Mouse (Mus musculus) layer of hippocampus, adult 2 months (tissue): ENCODE data around the gene Fbxl17. TPM values are rescaled to one million over a fixed set of nuclear protein-coding genes. Genes with fewer than 3 reads are reported as not detected.
A peak's percentile ranks its signal among the peaks of the same experiment; 100 is the strongest.

Experiments
- DNase-seq, 2 experiments: peaks; one replicate each; pipeline ENCODE4 v3.0.0; 2022; ENCODE audit warnings: low spot score in 2 of 2
- H3K27ac ChIP-seq: fragments of 200-600 bp; 2 replicates; pipeline ENCODE4 v1.8.1; 2022
- H3K4me3 ChIP-seq: fragments of 200-600 bp; 2 replicates; pipeline ENCODE4 v1.8.1; 2022; ENCODE audit warnings: mild to moderate bottlenecking
- CTCF ChIP-seq: fragments of 200-600 bp; conservative IDR thresholded peaks from 2 replicates; pipeline ENCODE4 v1.8.1; 2022; ENCODE audit warnings: antibody characterized with exemption, mild to moderate bottlenecking, moderate library complexity
- total RNA-seq, 2 experiments: library from RNA; stranded (reverse); gene quantifications; 2 replicates each; pipeline ENCODE4 v1.2.3; 2021

Fbxl17 gene
- total RNA-seq, 2 experiments from 2014 or later: 55.3 to 58.6 TPM

DNA sequence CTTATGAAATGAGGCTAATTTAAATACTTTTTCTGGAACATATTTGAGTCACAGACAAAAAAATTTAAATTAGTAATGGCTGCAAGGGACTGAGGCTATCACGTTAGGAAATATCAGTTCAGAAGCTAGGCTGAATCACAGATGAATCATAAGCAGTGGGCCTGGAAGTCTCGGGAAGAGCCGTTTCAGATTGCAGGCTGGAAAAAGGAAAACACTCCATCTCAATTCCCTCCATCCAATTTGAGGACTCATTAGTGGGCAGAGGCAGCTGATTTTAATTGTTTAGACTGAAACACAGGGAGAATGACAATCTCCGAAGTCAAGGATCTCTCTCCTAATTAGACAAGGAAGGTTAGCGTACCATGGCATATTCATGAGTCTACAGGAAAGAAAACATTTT is 337.9 kb downstream of the Fbxl17 start:
- H3K4me3 ChIP-seq: no peak overlapping the region

GRCm38 (mm10) chr17:63159196-63159595 is 340.6 kb downstream of the Fbxl17 start:
- TF ChIP-seq CTCF: no peak

More for the DNA sequence above, 337.9 kb downstream of the Fbxl17 start:
- DNase-seq: peak in 1 of 2 experiments; percentile 37
- 0 out of 2 replicates have a peak overlapping the region, but pooled peaks have one; percentile 8 for H3K27ac ChIP-seq
- TF ChIP-seq CTCF: no peak

GRCm38 (mm10) chr17:63158436-63158835 is 341.4 kb downstream of the Fbxl17 start:
- DNase-seq: no peak
- Histone ChIP-seq H3K4me3 (no peak overlapping the region), H3K27ac (no peak overlapping the region)
- no peak for TF ChIP-seq CTCF

More at GRCm38 (mm10) chr17:63159196-63159595, 340.6 kb downstream of the Fbxl17 start:
- Histone ChIP-seq H3K4me3 (no peak overlapping the region), H3K27ac (no peak overlapping the region)
- DNase-seq: no peak

- H3K4me3 ChIP-seq: no peak overlapping the region
- no peak for TF ChIP-seq CTCF
- no peak for DNase-seq
- no peak overlapping the region for H3K27ac ChIP-seq
Measured at GRCm38 (mm10) chr17:63157906-63158305, 341.9 kb downstream of the Fbxl17 start.

DNA sequence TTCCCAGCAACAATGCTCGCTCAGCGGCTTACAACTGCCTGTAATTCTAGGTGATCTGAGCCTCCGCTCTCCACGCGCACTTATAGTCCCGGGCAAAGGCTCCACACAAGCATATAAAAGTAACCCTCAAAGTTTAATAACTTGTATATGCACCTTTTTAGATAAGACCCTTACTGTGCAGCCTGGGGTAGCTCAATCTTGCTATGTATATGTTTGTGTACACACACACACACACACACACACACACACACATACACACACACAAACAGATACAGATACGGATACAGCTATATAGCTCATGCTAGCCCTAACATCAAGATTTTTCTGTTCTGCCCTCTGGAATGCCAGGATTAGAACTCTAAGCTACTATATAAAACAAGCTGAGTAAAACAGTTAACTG is 342.8 kb downstream of the Fbxl17 start:
- no peak overlapping the region for H3K4me3 ChIP-seq
- no peak for TF ChIP-seq CTCF
- DNase-seq: no peak
- no peak overlapping the region for H3K27ac ChIP-seq

- Histone ChIP-seq H3K27ac (peak overlapping the region; percentile 70), H3K4me3 (no peak overlapping the region)
- no peak for TF ChIP-seq CTCF
- DNase-seq: peak in 1 of 2 experiments; percentile 26
Measured at GRCm38 (mm10) chr17:63146514-63146913, 353.3 kb downstream of the Fbxl17 start.

DNA sequence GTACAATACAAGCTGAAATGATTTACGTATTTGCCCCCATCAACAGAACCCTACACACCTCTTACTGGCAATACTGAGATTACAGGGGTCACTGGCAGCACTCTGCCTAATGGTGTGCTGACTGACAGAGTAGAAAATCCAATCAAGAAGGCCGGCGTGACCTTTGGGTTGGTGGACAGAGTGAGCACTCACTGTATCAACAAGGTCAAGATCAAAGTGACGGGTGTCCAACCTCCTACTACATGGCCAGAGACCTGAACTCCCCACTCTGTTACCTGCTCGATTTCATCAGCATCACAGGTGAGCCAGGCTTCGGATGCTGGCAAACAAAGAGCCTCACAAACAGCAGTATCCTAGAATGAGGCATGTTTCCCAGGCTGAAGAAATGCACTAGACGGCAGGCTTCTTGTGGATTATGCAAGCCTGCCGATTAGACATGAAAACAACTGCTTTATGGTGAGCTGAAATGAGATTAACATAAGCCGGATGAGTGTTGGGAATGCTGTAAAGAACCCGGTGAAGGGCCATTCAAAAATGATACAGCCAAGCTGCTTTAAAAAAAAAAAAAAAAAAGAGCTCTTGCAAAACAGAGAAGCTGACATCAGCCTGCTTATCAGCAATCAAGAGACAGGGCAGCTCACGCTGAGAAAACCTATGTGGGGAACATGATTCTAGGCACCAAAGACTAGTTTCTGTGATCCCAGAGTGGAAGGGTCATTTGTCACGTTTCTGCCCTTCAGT is 353.9 kb downstream of the Fbxl17 start:
- no peak for DNase-seq
- no peak overlapping the region for H3K4me3 ChIP-seq
- no peak for TF ChIP-seq CTCF
- peak overlapping the region; percentile 70 for H3K27ac ChIP-seq

GRCm38 (mm10) chr17:63145311-63145741 is 354.5 kb downstream of the Fbxl17 start:
- DNase-seq: no peak
- Histone ChIP-seq H3K4me3 (no peak overlapping the region), H3K27ac (peak overlapping the region; percentile 70; the same call in 1 of the 2 replicates)
- TF ChIP-seq CTCF: no peak

DNA sequence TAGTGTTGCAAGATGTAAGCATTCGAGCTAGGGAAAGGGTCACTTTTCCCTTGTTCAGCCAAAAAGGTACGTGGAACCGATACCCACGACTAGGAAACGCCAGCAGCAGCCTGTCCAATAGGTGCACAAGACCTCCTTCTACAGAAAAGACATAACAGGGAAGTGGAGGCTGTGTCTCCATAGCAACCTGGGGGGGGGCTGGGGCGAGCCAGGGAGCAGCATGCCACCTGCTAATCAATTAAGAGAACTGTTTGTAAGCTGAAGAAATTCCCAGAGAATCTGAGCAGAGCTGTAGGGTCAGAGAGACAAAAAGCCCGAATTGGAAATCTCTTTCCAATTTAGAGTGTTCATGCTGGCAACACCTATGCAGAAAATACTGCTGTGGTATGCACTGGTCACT is 356.0 kb downstream of the Fbxl17 start:
- no peak for TF ChIP-seq CTCF
- no peak overlapping the region for H3K27ac ChIP-seq
- H3K4me3 ChIP-seq: no peak overlapping the region
- DNase-seq: no peak

DNA sequence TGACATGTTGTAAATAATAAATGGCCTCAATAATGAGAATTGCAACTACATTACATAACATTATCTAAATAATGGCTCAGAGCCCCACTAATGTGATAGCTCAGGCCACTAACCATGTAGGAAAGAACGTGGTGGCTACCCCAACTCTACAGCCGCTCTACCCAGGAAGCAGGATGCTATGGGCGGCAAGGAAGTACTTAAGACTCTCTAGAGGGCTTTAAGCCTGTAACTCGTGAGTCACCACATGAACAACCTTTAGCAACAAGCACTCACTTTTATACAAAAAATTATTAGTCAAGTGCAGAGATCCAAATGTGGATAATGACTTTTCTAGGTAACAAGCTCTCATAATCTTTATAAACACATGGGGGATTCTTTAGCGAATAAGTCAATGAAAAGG is 365.0 kb downstream of the Fbxl17 start:
- no peak for DNase-seq
- H3K4me3 ChIP-seq: no peak overlapping the region
- H3K27ac ChIP-seq: no peak overlapping the region
- TF ChIP-seq CTCF: no peak

DNA sequence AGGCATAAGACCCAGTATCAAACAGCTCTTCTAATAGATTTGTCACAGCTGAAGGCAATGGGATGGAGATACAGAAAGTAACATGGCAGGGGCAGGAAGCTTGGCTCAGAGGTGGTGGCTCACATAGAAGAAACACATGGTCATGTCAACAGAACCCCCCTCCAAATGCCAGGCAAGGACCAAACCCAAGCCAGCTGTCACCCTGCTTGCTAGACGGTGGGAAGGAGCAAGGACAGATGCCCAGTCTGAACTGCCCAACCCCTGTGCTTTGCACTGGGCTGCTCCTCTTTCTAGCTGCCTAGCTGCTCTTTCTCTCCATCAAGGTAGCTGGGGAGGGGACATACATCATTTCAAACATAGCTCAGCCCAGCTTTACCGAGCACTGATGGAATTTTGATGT is 377.4 kb downstream of the Fbxl17 start:
- no peak for DNase-seq
- no peak for TF ChIP-seq CTCF
- H3K27ac ChIP-seq: no peak overlapping the region
- H3K4me3 ChIP-seq: no peak overlapping the region

DNA sequence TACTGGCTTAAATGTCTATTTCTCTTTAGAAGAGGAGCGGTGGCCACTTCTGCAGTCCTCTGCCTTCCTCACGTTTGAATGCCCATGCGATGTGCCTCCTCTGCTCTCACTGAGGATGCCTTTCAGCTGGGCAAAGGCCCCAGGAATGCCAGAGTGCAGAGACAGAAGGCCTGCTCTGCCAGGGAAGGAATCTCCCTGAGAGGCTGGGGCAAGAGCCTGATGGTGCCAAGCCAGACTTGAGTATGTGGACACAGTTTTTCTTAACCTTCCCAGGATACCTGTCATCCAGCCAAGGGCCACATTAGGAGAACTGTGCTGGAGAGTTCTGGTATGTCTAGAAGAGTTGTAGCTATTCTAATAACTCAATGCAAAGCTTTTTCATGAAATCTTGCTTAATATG is 380.1 kb downstream of the Fbxl17 start:
- DNase-seq: no peak
- Histone ChIP-seq H3K27ac (no peak overlapping the region), H3K4me3 (no peak overlapping the region)
- no peak for TF ChIP-seq CTCF

GRCm38 (mm10) chr17:63119077-63119476 is 380.7 kb downstream of the Fbxl17 start:
- Histone ChIP-seq H3K27ac (no peak overlapping the region), H3K4me3 (no peak overlapping the region)
- TF ChIP-seq CTCF: no peak
- DNase-seq: no peak

- DNase-seq: no peak
- no peak for TF ChIP-seq CTCF
- no peak overlapping the region for H3K27ac ChIP-seq
Measured at GRCm38 (mm10) chr17:63117130-63117529, 382.7 kb downstream of the Fbxl17 start.

More at GRCm38 (mm10) chr17:63117130-63117529, 382.7 kb downstream of the Fbxl17 start:
- H3K4me3 ChIP-seq: no peak overlapping the region
